Mouse (Mus musculus) liver, embryonic 14 days (tissue): ENCODE measurements around the gene Apobr. TPM values are rescaled to one million over a fixed set of nuclear protein-coding genes. Genes with fewer than 3 reads are reported as not detected.

Source experiments
- polyA plus RNA-seq: library from polyadenylated mRNA; depleted of rRNA; stranded (reverse); fragments of >200 nt; gene quantifications from 2 replicates; pipeline ENCODE4 v1.2.3, GENCODE M21; 2012; rRNA removed

The Apobr gene
- 1.5 and 1.8 TPM in 2 replicates for polyA plus RNA-seq

DNA sequence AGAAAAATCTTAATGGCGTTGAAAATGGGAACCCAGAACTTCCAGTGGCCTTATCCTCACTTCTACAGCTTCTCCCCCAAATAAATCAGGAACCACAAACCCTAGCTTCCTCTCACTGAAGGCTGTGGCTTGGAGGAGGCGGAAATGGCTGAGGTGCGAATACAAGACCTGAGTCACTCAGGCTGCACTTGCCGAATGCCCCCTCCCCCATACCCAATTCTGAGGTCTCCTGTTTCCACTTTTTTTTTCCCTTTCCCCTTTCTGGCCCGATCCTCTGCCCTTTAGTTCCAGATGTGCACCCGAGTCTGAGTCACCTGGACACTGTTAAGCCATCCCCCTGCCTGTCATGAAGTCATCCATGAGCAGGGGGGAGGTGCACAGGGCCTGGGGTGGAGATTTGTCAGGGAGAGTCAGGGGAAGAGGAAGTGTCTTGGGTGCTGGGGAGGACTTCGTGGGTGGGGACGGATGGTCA, at the start of gene Apobr:
Apobr (plus strand) TSS at position 437 of the 472 bp plus-strand sequence.

GRCm38 (mm10) chr7:126566094-126566765, 18.5 kb upstream of the Apobr start, which contains the start of gene Eif3c:
TSS of gene Eif3c (minus strand) at chr7:126566411.

GRCm38 (mm10) chr7:126585717-126586116, 975 bp downstream of the Apobr start, which contains the start of gene Cln3:
TSS of gene Cln3 (minus strand) at chr7:126585817.

GRCm38 (mm10) chr7:126594862-126595561, 10.3 kb downstream of the Apobr start, which contains the start of gene Il27:
TSS of gene Il27 (minus strand) at chr7:126594941.

GRCm38 (mm10) chr7:126630824-126631518, 46.2 kb downstream of the Apobr start, which contains the start of gene Nupr1:
TSS of gene Nupr1 (minus strand) at chr7:126630861.

Other genes starting within 250 kb of the Apobr start
- 7.6 and 7.8 TPM in 2 replicates for gene Lat, start 215.4 kb upstream of the Apobr start, polyA plus RNA-seq
- 18.6 and 18.9 TPM in 2 replicates for gene Spns1, start 207.5 kb upstream of the Apobr start, polyA plus RNA-seq
- 6.6 and 8.4 TPM in 2 replicates for gene Nfatc2ip, start 188.2 kb upstream of the Apobr start, polyA plus RNA-seq
- gene Cd19, start 170.1 kb upstream of the Apobr start, polyA plus RNA-seq = 0.28 and 0.39 TPM in 2 replicates
- 3.7 and 4.3 TPM in 2 replicates for gene Rabep2, start 156.2 kb upstream of the Apobr start, polyA plus RNA-seq
- 0.07 and 2.3 TPM in 2 replicates for gene Atp2a1, start 121.8 kb upstream of the Apobr start, polyA plus RNA-seq
- gene Sh2b1, start 109.5 kb upstream of the Apobr start, polyA plus RNA-seq = 11.3 and 12.5 TPM in 2 replicates
- gene Tufm, start 97.6 kb upstream of the Apobr start, polyA plus RNA-seq = 64.3 and 72.3 TPM in 2 replicates
- 34.5 and 42.6 TPM in 2 replicates for gene Atxn2l, start 81.5 kb upstream of the Apobr start, polyA plus RNA-seq
- 62.2 and 63.9 TPM in 2 replicates for gene Eif3c, start 18.5 kb upstream of the Apobr start, polyA plus RNA-seq
- 7.1 and 8.9 TPM in 2 replicates for gene Cln3, start 875 bp downstream of the Apobr start, polyA plus RNA-seq
- 0.05 TPM in 1 of 2 replicates, not detected in the other for gene Il27, start 10.0 kb downstream of the Apobr start, polyA plus RNA-seq
- 2.1 and 2.9 TPM in 2 replicates for gene Nupr1, start 45.9 kb downstream of the Apobr start, polyA plus RNA-seq
- 24.7 and 26.9 TPM in 2 replicates for gene Sgf29, start 64.4 kb downstream of the Apobr start, polyA plus RNA-seq
- gene Sult1a1, start 91.5 kb downstream of the Apobr start, polyA plus RNA-seq = 4.4 and 5.2 TPM in 2 replicates
- 33.9 and 35.2 TPM in 2 replicates for gene Bola2, start 110.5 kb downstream of the Apobr start, polyA plus RNA-seq
- 4.6 and 4.9 TPM in 2 replicates for gene Slx1b, start 110.8 kb downstream of the Apobr start, polyA plus RNA-seq
- 44.1 and 60.0 TPM in 2 replicates for gene Coro1a, start 122.8 kb downstream of the Apobr start, polyA plus RNA-seq
- gene Mapk3, start 174.7 kb downstream of the Apobr start, polyA plus RNA-seq = 28.0 and 36.0 TPM in 2 replicates
- 1.2 and 1.6 TPM in 2 replicates for gene Gdpd3, start 181.4 kb downstream of the Apobr start, polyA plus RNA-seq
- 58.6 and 66.7 TPM in 2 replicates for gene Ypel3, start 192.0 kb downstream of the Apobr start, polyA plus RNA-seq
- 1.0 and 1.3 TPM in 2 replicates for gene Tbx6, start 196.5 kb downstream of the Apobr start, polyA plus RNA-seq
- 74.0 and 86.5 TPM in 2 replicates for gene Ppp4c, start 207.6 kb downstream of the Apobr start, polyA plus RNA-seq
- 0.09 and 0.13 TPM in 2 replicates for gene Fam57b, start 212.7 kb downstream of the Apobr start, polyA plus RNA-seq
- not detected in 2 replicates for gene 4930451I11Rik, start 246.7 kb downstream of the Apobr start, polyA plus RNA-seq